Mouse (Mus musculus) layer of hippocampus, adult 11-12 months (tissue): ENCODE measurements around the gene Samd4.
"Not testable (repeated sequence)": the region's sequence is repeated elsewhere in the genome, so short reads cannot be mapped to it uniquely, and the experiment has no call there.

ENCODE experiments used
- DNase-seq: peaks from one replicate; pipeline ENCODE4 v3.0.0; 2022; ENCODE audit warnings: low spot score

Samd4 gene

GRCm38 (mm10) chr14:47107461-47107860 lies 224.8 kb downstream of the Samd4 start:
- no peak for DNase-seq

GRCm38 (mm10) chr14:47110391-47110790 lies 227.7 kb downstream of the Samd4 start:
- not testable (repeated sequence) for DNase-seq

- no peak for DNase-seq
Measured at GRCm38 (mm10) chr14:47111341-47111740, 228.7 kb downstream of the Samd4 start.

DNA sequence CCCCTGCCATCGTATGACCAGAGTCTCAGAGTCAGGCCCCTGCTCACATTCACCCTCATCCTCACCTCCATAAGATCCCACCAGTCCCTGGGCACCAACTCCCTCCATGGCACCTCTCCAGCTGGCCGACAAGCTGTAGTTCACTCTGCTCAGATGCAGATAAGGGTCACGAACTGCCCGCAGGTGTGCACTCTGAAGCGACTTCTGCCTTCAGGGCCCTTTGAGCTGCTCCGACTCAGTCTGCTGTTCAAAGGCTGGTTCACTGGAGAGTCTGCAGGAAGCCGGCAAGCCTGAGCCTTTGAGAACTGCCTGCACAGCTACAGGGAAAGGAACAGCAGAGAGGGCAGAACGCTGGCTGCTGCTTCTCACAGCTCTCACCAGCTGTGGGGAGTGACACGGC lies 232.5 kb downstream of the Samd4 start:
- DNase-seq: no peak

GRCm38 (mm10) chr14:47116062-47116762 lies 233.6 kb downstream of the Samd4 start:
- DNase-seq: no peak

DNA sequence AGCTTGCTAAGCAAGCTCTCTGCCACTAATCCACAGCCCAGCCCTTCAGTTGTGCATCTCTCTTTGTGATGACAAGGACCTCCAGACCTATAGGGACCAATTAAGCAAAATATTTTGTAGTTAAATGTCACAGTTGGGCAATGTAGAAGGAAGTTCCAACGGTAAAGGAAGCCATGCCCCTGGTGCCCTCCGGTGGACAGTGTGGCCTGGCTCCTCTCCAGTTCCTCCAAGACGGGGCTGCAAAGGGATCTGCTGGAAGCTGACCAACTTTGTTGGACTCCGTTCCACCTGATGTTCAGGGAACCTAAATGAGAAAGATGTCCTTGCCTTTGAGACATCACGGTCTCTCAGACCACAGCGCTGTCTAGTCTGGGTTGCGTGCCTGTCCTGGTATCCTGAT lies 234.9 kb downstream of the Samd4 start:
- DNase-seq: no peak

DNA sequence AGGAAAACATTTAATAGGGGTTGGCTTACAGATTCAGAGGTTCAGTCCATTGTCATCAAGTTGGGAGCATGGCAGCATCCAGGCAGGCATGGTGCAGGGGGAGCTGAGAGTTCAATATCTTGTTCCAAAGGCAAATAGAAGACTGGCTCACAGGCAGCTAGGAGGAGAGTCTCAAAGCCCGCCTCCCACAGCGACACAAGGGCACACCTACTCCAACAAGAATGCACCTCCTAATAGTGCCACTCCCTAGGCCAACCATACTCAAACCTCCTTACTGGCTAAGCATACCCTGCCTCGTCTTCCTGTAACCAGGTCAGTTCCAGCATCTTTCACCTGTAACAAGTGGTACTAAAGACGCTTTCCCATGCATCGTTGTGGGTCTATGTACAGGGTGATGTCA lies 245.3 kb downstream of the Samd4 start:
- no peak for DNase-seq

DNA sequence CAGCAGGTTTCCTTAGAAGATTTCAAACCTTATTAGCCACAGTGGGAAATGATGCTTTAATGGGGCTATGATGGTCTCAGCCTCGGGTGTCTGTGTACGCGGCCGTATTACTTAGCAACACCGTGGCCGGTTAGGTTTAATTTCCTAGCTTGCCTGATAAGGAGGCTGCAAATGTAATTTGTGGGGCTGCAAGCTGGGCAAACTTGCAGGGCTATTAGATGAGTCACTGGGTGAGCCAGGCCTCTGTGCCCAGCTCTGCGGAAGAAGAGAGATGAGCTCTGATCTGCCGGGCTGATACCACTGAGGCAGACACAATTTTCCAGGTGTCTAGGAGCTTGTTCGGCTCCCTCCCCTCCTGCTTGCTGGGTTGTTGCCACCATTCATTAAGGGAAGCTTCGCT lies 251.3 kb downstream of the Samd4 start:
- no peak for DNase-seq

DNA sequence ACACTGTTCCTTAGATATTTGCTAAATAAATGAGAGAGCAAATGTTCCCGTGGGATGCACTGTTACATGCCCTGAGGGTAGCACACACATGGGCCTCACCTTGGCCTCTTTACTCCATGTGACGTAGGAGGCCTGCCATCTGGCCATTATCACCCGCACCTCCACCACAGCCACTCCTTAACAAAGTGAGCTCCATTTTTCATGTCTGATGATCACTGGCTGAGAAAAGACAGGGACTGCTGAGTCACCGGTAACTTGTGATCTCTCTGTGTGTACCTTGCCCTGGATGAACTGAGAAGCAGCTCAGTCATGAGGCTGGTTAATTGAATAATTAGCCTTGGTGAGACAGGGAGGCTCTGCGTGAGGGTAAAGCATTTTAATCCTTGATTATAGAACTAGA lies 254.0 kb downstream of the Samd4 start:
- no peak for DNase-seq

DNA sequence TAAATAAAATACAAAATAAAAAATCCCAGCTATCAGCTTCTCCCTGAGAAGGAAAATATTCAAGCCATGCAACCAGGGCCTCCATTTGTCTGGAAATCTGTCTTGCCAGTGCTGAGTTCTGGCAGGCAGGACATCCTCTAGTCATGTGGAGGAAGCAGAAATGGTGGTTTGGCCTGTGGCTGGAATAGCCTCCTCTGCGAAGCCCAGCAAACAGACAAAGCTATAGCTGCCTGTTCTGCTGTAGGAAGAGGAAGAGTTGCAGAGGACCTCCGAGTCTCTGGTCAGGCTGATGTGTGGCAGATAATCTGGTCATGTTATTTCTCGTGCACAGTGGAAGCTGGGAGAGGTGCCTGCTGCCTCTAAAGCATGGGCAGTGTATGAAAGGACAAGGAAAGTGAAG lies 256.2 kb downstream of the Samd4 start:
- DNase-seq: no peak

GRCm38 (mm10) chr14:47144326-47144725 lies 261.7 kb downstream of the Samd4 start:
- DNase-seq: no peak

DNA sequence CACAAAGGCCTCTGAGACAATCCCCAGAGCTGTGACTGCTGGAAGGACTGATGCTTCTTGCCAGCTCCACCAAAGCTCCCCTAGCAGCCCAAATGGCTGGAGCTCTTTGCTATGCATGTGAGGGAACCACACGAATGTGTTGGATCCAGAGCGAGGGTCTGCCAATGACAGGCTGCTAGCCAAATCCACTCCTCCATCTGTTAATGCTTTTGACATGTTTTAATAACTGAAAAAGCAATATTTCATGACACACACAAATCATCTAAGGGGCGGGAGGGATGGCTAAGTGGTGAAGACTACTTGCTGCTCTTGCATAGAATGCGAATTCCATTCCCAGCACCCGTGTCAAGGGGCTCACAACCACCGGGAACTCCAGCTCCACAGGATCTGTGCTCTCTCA lies 268.7 kb downstream of the Samd4 start:
- no peak for DNase-seq

DNA sequence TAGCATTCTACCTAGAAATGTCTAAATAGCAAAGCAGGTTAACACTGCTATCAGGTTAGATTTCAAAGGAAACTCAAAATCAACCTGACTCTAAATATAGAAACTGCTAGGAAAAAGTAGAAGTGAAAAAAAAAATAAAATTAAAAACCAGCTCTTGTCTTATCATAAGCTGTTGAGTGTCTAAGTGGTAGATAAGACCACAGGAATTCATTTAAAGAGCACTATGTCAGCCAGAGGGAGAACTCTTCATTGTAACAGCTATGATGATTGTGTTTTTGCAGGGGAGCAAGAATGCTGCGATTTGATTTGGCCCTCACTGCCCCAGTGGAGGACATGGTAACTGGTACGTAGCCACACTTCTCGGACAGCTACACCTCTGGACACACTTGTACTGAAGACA lies 271.6 kb downstream of the Samd4 start:
- no peak for DNase-seq
